Mouse (Mus musculus) C2C12 (cell line): Measurements from ENCODE around the gene Ccdc73.
"Not testable (repeated sequence)": the region's sequence is repeated elsewhere in the genome, so short reads cannot be mapped to it uniquely, and the experiment has no call there.

Experiments
- CTCF ChIP-seq: IDR thresholded peaks from one replicate; pipeline ENCODE4 v1.5.1; 2011; ENCODE audit not compliant: control insufficient read depth, insufficient read depth, insufficient read length
- FOSL1 ChIP-seq: IDR thresholded peaks from one replicate; pipeline ENCODE4 v1.8.0; 2011; ENCODE audit warnings: mild to moderate bottlenecking, low read length; ENCODE audit not compliant: poor library complexity, insufficient read depth, severe bottlenecking

- not testable (repeated sequence) for TF ChIP-seq CTCF, FOSL1
These were observed 19.7 kb downstream of the Ccdc73 start for GRCm38 (mm10) chr2:104887331-104887730.
